Mouse (Mus musculus): ENCODE measurements around the gene Prlr. TPM values are rescaled to one million over a fixed set of nuclear protein-coding genes. Genes with fewer than 3 reads are reported as not detected.

Prlr gene
- polyA plus RNA-seq, 1 experiment from 2014 or later: 0.40 TPM

DNA sequence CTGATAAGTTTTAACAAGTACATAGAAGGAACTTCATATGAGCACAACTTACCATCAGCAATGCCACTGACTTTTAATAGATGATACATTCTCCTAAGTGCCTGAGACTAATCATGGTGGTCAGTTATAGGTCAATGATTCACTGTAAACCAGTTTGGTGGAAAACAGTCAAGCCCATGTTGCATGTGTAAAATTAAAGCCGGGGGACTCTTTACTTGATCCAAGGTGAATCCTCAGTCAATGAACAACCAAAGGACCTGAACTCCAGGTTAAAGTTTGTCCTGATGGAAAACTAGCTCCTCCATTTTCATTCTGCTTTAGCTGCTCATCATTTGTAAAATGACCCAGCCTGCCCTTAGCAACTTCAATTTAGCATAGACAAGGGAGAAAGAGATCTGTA is 155.5 kb downstream of the Prlr start:
- Histone ChIP-seq H3K9ac (replicated peaks) (no peak overlapping the region), H3K27ac (no peak overlapping the region), H3K4me2 (no peak overlapping the region), H3K27me3 (no peaks in the 10 kb centered on the region), H3K9me3 (no peaks in the 10 kb centered on the region), H3K4me1 (replicated peaks) (no peaks in the 10 kb centered on the region), H3K4me3 (replicated peaks) (no peak overlapping the region), H3K36me3 (no peaks in the 10 kb centered on the region)
- no peak for ATAC-seq (ENCODE audit: insufficient number of reproducible peaks, insufficient read depth, low FRiP score, low TSS enrichment, low read depth)
- WGBS: 90% methylated on average over 1 of the region's 1 CpGs

DNA sequence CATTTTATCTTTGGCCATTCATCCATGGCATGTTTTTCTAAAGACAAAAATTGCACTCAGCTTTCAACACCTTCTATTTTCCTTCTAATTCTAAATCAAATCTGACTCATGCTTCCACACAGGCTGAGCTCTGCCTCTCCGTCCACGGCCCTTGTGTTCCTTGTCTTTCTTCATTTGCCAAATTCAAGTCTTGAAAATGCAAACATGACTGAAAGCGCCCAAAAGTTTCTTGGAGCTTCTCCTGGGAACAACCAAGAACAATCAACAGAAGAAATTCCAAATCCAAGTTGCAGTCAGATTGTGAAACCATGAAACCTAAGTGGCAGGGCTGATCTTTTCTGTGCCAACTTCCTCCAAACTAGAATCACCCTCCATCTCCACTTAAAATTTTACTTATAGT is 161.6 kb downstream of the Prlr start:
- H3K27me3 ChIP-seq: no peaks in the 10 kb centered on the region
- 91% methylated on average over 3 of the region's 3 CpGs for WGBS
- no peaks in the 10 kb centered on the region for H3K9me3 ChIP-seq
- no peaks in the 10 kb centered on the region for H3K36me3 ChIP-seq
- H3K4me1 ChIP-seq (replicated peaks): no peaks in the 10 kb centered on the region
- ATAC-seq (ENCODE audit: insufficient number of reproducible peaks, insufficient read depth, low FRiP score, low TSS enrichment, low read depth): no peak
- H3K4me3 ChIP-seq (replicated peaks): no peak overlapping the region
- H3K27ac ChIP-seq: no peak overlapping the region
- H3K4me2 ChIP-seq: no peak overlapping the region
- no peak overlapping the region for H3K9ac ChIP-seq (replicated peaks)

DNA sequence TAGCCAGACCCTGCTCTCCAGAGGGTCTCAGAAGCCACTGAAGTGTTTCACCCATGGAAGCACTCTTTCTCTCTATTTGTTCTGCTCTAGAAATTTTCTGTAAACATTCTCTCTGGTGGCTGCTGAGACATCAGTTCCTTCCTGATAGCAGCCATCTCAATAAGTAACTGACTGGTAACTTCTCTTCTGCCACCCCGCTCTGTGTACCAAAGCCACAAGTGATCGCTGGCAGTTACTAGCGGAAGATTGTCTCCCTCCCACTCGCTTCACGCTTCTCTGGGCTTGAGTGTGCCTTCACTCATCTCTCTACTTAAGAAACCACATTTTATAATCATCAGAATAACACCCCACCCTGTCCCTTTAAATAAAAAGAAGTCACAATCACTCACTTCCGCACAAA is 170.0 kb downstream of the Prlr start:
- no peak overlapping the region for H3K4me3 ChIP-seq (replicated peaks)
- H3K36me3 ChIP-seq: no peaks in the 10 kb centered on the region
- H3K27ac ChIP-seq: no peak overlapping the region
- H3K27me3 ChIP-seq: no peaks in the 10 kb centered on the region
- ATAC-seq (ENCODE audit: insufficient number of reproducible peaks, insufficient read depth, low FRiP score, low TSS enrichment, low read depth): no peak
- H3K9ac ChIP-seq (replicated peaks): no peak overlapping the region
- H3K4me1 ChIP-seq (replicated peaks): no peaks in the 10 kb centered on the region
- 91% methylated on average over 6 of the region's 6 CpGs for WGBS
- H3K9me3 ChIP-seq: no peaks in the 10 kb centered on the region
- H3K4me2 ChIP-seq: no peak overlapping the region

DNA sequence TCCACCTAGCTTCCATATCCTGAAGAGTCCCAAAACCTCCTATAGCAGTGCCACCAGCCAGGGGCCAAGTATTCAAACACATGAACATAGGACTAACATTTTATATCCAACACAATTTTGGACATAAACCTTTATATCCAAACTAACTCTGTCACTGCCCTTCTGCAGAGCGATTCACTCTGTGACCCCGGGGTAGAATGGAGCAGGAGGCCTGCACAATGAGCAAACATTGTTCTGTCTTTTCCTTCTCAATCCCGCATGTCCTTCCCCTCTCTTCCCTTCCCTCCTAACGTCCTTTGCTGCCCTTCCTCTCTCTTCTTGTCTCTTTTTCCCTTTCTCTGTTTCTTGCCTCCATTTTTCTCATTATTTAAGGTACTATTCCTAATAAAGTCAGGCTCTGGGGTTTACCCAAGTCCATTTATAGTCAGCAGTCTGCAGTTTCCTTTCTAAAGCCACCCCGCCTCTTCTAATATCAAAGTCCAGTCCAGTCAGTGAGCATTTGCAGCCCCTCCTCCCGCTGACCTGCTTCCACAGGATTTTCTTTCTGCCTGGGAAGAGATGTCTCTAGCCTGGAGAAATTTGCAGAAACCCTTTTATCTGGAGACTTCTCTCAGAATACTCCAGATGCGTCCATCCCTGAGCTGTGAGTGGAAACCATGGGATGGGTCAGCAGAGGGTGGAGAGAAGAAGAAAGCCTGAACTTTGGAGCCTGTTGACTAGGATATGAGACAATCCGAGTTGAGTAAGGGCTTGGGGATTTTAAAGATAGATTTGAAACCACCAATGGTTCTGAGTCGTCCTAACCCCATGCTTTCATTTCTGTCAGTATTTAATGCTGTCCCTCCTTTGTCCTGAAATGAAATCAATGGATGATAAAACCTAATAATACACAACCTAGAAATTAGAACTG is 181.3 kb downstream of the Prlr start, which contains the start of gene Agxt2:
Gene Agxt2, plus strand, starts transcription at position 494 of the 910 bp plus-strand sequence.
- 80% methylated on average over 9 of the region's 9 CpGs for WGBS
- no peaks in the 10 kb centered on the region for H3K27me3 ChIP-seq
- ATAC-seq (ENCODE audit: insufficient number of reproducible peaks, insufficient read depth, low FRiP score, low TSS enrichment, low read depth): no peak

DNA sequence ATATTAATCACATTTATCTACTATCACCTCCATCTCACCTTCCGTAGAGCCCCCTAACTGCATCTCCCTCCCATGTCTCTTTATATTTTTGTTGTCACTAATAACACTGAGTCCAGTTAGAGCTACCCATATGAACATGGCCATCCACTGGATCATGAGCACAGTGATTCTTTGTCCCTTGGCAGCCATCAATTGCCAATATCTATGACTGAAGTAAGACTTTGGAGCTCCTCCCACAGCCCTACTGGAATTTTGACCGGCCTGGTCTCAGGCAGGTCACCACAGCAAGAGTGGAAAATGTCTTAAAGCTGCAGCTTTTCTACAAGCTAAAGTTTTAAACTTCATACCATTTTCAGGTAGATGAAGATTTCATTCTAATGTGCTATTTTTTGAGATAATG is 189.3 kb downstream of the Prlr start:
- Histone ChIP-seq H3K27ac (no peak overlapping the region), H3K4me1 (replicated peaks) (no peaks in the 10 kb centered on the region), H3K4me2 (no peak overlapping the region), H3K4me3 (replicated peaks) (no peak overlapping the region), H3K36me3 (no peaks in the 10 kb centered on the region), H3K27me3 (no peaks in the 10 kb centered on the region), H3K9me3 (no peaks in the 10 kb centered on the region), H3K9ac (replicated peaks) (no peak overlapping the region)
- WGBS: 93% methylated on average over 2 of the region's 2 CpGs
- ATAC-seq (ENCODE audit: insufficient number of reproducible peaks, insufficient read depth, low FRiP score, low TSS enrichment, low read depth): no peak

More for the DNA sequence above, 181.3 kb downstream of the Prlr start, which contains the start of gene Agxt2:
- H3K27ac ChIP-seq: no peak within 1 kb of the TSS
- H3K9me3 ChIP-seq: no peaks in the 10 kb centered on the region
- H3K4me2 ChIP-seq: no peak within 1 kb of the TSS
- H3K9ac ChIP-seq (replicated peaks): no peak within 1 kb of the TSS
- H3K4me1 ChIP-seq (replicated peaks): no peaks in the 10 kb centered on the region
- H3K36me3 ChIP-seq: no peaks in the 10 kb centered on the region
- no peak within 1 kb of the TSS for H3K4me3 ChIP-seq (replicated peaks)

DNA sequence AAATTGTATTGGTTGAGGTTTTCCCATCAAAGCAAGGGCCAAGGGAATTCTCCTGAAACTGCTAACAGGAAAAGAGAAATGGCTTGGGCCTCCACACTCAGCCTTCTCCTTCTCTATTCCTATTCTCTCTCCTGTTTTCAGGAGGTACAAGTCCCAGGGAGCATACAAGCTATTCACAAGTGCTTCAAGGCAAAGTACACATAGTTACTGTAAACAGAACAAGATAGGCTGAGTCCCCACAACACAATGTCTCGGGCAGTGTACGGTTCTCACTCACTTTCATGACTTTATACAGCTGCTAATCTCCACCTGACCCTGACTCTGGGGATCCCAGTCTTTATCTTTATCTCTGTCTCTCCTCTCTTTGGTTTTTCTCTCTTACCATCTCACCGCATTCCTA is 198.4 kb downstream of the Prlr start:
- no peaks in the 10 kb centered on the region for H3K9me3 ChIP-seq
- H3K4me2 ChIP-seq: no peak overlapping the region
- ATAC-seq (ENCODE audit: insufficient number of reproducible peaks, insufficient read depth, low FRiP score, low TSS enrichment, low read depth): no peak
- no peak overlapping the region for H3K27ac ChIP-seq
- H3K36me3 ChIP-seq: no peaks in the 10 kb centered on the region
- H3K9ac ChIP-seq (replicated peaks): no peak overlapping the region
- H3K27me3 ChIP-seq: no peaks in the 10 kb centered on the region
- no peak overlapping the region for H3K4me3 ChIP-seq (replicated peaks)
- peaks cover 7% of the 10 kb centered on the region; the same call in 1 of the 2 replicates for H3K4me1 ChIP-seq (replicated peaks)
- 90% methylated on average over 3 of the region's 3 CpGs for WGBS

DNA sequence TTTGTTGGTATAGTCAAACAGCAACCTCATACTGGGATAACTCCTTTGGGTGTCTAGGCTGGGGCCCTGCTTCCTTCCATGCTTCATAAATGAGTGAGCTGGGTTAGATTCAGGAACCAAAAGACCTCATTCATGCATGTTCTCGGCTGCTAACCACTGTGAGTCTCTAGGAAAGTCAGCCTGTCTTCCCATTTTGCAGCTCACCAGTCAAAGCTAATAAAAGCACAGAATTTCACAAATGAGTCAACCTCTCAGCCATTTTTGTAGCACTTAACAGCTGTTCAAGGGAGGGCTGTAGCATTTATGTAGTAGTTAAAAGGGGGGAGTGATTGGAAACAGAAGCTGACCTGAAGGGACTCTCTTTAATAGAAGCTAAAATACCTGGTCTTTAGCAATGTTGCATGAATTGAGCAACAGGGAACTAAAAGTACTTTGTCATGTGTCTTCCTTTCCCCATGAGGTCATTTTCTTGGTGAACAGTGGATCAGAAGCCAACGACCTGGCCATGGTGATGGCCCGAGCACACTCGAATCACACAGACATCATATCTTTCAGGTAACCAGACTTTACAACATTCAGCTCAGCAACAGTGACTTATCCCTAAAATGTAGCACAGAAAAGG is 201.4 kb downstream of the Prlr start:
- no peak; the same call in 1 of the 2 replicates for ATAC-seq (ENCODE audit: insufficient number of reproducible peaks, insufficient read depth, low FRiP score, low TSS enrichment, low read depth)
- Histone ChIP-seq H3K4me2 (no peak overlapping the region), H3K9me3 (no peaks in the 10 kb centered on the region), H3K27me3 (no peaks in the 10 kb centered on the region), H3K9ac (replicated peaks) (no peak overlapping the region), H3K36me3 (no peaks in the 10 kb centered on the region), H3K4me3 (replicated peaks) (no peak overlapping the region), H3K27ac (peak overlapping the region; percentile 45; the same call in 1 of the 2 replicates), H3K4me1 (replicated peaks) (peaks cover 7% of the 10 kb centered on the region; the same call in 1 of the 2 replicates)
- WGBS: 57% methylated on average over 4 of the region's 4 CpGs

DNA sequence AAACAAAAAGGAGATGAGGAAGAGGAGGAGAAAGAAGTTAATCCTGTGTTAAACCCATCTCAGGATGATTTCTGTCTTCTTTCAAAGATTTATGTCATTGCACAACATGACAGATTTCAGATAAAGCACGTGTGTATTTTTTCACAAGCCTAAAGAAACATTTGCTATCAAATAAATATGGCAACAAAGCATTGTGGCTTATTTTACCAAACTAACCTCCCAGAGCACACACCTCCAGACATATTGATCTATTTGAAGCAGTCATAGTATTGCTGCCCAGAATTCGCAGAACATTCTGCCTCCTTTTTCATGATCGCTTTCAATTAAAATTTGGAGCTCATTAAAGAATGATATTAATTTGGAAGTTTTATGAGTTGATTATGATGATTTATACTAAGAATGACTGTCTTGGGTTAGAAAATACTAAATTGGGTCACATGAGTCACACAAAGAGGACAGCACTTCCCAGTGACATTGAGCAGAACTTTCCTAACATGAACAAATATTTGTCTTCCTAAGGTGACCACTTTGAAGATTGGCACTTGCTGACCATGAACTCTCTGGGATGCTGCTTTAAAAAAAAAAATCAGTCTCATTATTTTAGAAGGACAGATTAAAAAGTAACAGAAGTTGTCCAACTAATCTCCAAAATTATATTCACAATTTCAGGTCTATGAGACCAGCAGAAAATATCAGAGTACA is 202.9 kb downstream of the Prlr start:
- no peak for ATAC-seq (ENCODE audit: insufficient number of reproducible peaks, insufficient read depth, low FRiP score, low TSS enrichment, low read depth)
- 90% methylated on average over 3 of the region's 3 CpGs for WGBS
- Histone ChIP-seq H3K4me1 (replicated peaks) (peaks cover 7% of the 10 kb centered on the region; the same call in 1 of the 2 replicates), H3K9ac (replicated peaks) (no peak overlapping the region), H3K4me3 (replicated peaks) (no peak overlapping the region), H3K27ac (no peak overlapping the region), H3K9me3 (no peaks in the 10 kb centered on the region), H3K36me3 (no peaks in the 10 kb centered on the region), H3K27me3 (no peaks in the 10 kb centered on the region), H3K4me2 (no peak overlapping the region)

DNA sequence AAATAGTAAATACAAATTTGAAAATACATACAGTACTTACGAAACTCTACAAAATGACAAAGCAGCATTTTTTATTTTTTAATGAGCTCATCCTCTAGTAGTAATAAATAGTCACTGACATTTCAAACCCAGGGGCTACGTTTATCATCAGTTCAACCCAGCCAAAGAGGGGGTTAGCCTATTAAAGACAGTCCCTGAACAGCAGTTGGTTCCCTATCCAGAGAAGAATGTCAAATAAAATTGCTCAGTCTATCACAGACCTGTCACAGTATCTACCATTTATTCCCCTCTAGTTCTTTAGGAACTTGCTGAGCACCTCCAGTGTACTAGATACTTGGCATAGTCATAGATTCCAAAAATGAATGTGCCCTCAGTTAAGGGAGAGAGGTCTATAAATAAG is 210.2 kb downstream of the Prlr start:
- Histone ChIP-seq H3K4me2 (no peak overlapping the region), H3K36me3 (no peaks in the 10 kb centered on the region), H3K27ac (no peak overlapping the region), H3K4me1 (replicated peaks) (no peaks in the 10 kb centered on the region), H3K9me3 (no peaks in the 10 kb centered on the region), H3K9ac (replicated peaks) (no peak overlapping the region), H3K4me3 (replicated peaks) (no peak overlapping the region), H3K27me3 (no peaks in the 10 kb centered on the region)
- no peak for ATAC-seq (ENCODE audit: insufficient number of reproducible peaks, insufficient read depth, low FRiP score, low TSS enrichment, low read depth)
- 80% methylated on average over 2 of the region's 2 CpGs for WGBS

All from limb, embryonic 12.5 days (tissue).